9 mouse cellular contexts compared by ENCODE assay signal in the genomic region with DNA sequence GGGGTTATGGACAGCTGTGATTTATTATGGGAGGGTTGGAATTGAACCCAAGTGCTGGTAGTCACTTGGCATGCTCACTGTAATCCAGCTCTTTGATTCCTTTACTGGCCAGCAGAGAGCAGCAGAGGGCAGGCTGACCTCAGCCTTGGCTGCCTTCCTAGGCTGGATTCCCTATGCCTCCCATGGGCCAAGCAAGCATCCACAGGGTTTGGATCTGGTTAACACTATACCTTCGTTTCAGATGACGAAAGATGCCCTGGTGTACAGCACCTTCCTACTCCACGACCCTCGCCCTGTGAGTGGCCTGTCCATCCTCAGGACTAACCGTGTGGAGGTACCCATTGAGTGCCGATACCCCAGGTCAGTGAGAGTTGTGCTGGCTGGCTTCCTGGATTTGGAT. TPM values are rescaled to one million over a fixed set of nuclear protein-coding genes. Genes with fewer than 3 reads are reported as not detected.
A peak's percentile ranks its signal among the peaks of the same experiment; 100 is the strongest.
DNase-seq lines count a peak whose midpoint lies in the region; ATAC-seq lines count a peak whose summit lies in the region.
"Had no signal": no experiment of that assay in that cellular context is flagged by ENCODE, and none has a peak within 500 bp of the region (broad histone marks: within the 10 kb centered on the region; RNA-seq: fewer than 3 reads in every experiment).

No protein-coding gene starts in this region.

- 38% methylated on average over 6 of the region's 6 CpGs for WGBS in neural tube, embryonic 15.5 days
- WGBS in neural tube, embryonic 11.5 days, result 39% methylated on average over 6 of the region's 6 CpGs

- H3K27me3 ChIP-seq in neural tube, embryonic 15.5 days (replicated peaks), result 0 out of 2 replicates have a peak, but pooled peaks cover 3% of the 10 kb centered on the region
- no peaks in the 10 kb centered on the region for H3K27me3 ChIP-seq in neural tube, embryonic 11.5 days (ENCODE audit: control insufficient read depth, insufficient read depth, low read length)

- peak; percentile 66 for DNase-seq in neural tube, embryonic 10.5 days (ENCODE audit: extremely low spot score, low spot score)
- DNase-seq in NIH3T3 (ENCODE audit: low read depth), result peak; percentile 94
- DNase-seq in cerebellum, adult 9-11 months, result peak; percentile 69
- peak; percentile 73 for DNase-seq in heart, adult 8-10 months (ENCODE audit: low spot score)
- DNase-seq in kidney, postnatal 14 days, result peak; percentile 68
- peak; percentile 75 for DNase-seq in neural tube, embryonic 11.5 days (ENCODE audit: low spot score)

- H3K4me3 ChIP-seq in neural tube, embryonic 15.5 days (replicated peaks), result no peak overlapping the region
- H3K4me3 ChIP-seq in neural tube, embryonic 11.5 days (ENCODE audit: low read depth, low read length), result no peak overlapping the region

- H3K9ac ChIP-seq in neural tube, embryonic 15.5 days (replicated peaks), result no peak overlapping the region
- no peak overlapping the region for H3K9ac ChIP-seq in neural tube, embryonic 11.5 days (ENCODE audit: low read length)

- no peaks in the 10 kb centered on the region for H3K4me1 ChIP-seq in neural tube, embryonic 15.5 days
- no peaks in the 10 kb centered on the region for H3K4me1 ChIP-seq in neural tube, embryonic 11.5 days (ENCODE audit: control insufficient read depth, insufficient read depth, low read length)

- H3K36me3 ChIP-seq in neural tube, embryonic 15.5 days, result no peaks in the 10 kb centered on the region
- no peaks in the 10 kb centered on the region for H3K36me3 ChIP-seq in neural tube, embryonic 11.5 days (ENCODE audit: control insufficient read depth, insufficient read depth, low read length)

- H3K4me2 ChIP-seq in neural tube, embryonic 15.5 days, result no peak overlapping the region
- no peak overlapping the region for H3K4me2 ChIP-seq in neural tube, embryonic 11.5 days (ENCODE audit: low read depth)

- no peak for ATAC-seq in neural tube, embryonic 15.5 days (ENCODE audit: low FRiP score)
- ATAC-seq in neural tube, embryonic 11.5 days (ENCODE audit: insufficient read depth, low FRiP score, low TSS enrichment), result no peak
- no peak for ATAC-seq in frontal cortex, adult (ENCODE audit: low TSS enrichment)

- no peak overlapping the region for H3K27ac ChIP-seq in neural tube, embryonic 15.5 days (replicated peaks)
- no peak overlapping the region for H3K27ac ChIP-seq in neural tube, embryonic 11.5 days (ENCODE audit: low read depth, low read length)

- H3K9me3 ChIP-seq in neural tube, embryonic 15.5 days (replicated peaks), result no peaks in the 10 kb centered on the region
- no peaks in the 10 kb centered on the region for H3K9me3 ChIP-seq in neural tube, embryonic 11.5 days (ENCODE audit: control insufficient read depth, low read length)

RNA-seq across cellular contexts. Expression of gene Zp3, which starts 2.5 kb away (rescaled TPM):
- 0.14 and 0.27 TPM in 2 replicates for polyA plus RNA-seq in neural tube, embryonic 15.5 days (2015; fragmentation: Nextera tagmentation; extraction: Ambion mirVana)
- not detected for total RNA-seq in heart, adult 8-10 months (2022)
- polyA plus RNA-seq in neural tube, embryonic 11.5 days (2014; fragmentation: Nextera tagmentation; extraction: Ambion mirVana), result not detected in 2 replicates
- total RNA-seq: gastrocnemius, adult 8-10 months had no signal

RNA-seq across cellular contexts. Expression of gene Ssc4d, which starts 8.1 kb away (rescaled TPM):
- 1.6 and 1.8 TPM in 2 replicates for polyA plus RNA-seq in neural tube, embryonic 15.5 days (2015; fragmentation: Nextera tagmentation; extraction: Ambion mirVana)
- total RNA-seq in heart, adult 8-10 months (2022), result under 1 TPM in 3 of 4 experiments, not detected in 1; 0.44 to 0.53 (median 0.46) TPM
- 1.8 TPM in 2 replicates for polyA plus RNA-seq in neural tube, embryonic 11.5 days (2014; fragmentation: Nextera tagmentation; extraction: Ambion mirVana)

RNA-seq across cellular contexts. Expression of gene Dtx2, which starts 12.2 kb away (rescaled TPM):
- 22.5 and 25.2 TPM in 2 replicates for polyA plus RNA-seq in neural tube, embryonic 15.5 days (2015; fragmentation: Nextera tagmentation; extraction: Ambion mirVana)
- total RNA-seq in heart, adult 8-10 months (2022), result 1 to 10 TPM; 6.0 to 7.3 (median 6.8) TPM
- polyA plus RNA-seq in neural tube, embryonic 11.5 days (2014; fragmentation: Nextera tagmentation; extraction: Ambion mirVana), result 31.4 and 31.8 TPM in 2 replicates

RNA-seq across cellular contexts. Expression of gene Ywhag, which starts 48.0 kb away (rescaled TPM):
- 776 and 868 TPM in 2 replicates for polyA plus RNA-seq in neural tube, embryonic 15.5 days (2015; fragmentation: Nextera tagmentation; extraction: Ambion mirVana)
- total RNA-seq in heart, adult 8-10 months (2022), result 100 to 1,000 TPM; 265 to 313 (median 289) TPM
- polyA plus RNA-seq in neural tube, embryonic 11.5 days (2014; fragmentation: Nextera tagmentation; extraction: Ambion mirVana), result 191 and 196 TPM in 2 replicates

RNA-seq across cellular contexts. Expression of gene Upk3b, which starts 55.9 kb away (rescaled TPM):
- 1.1 and 3.7 TPM in 2 replicates for polyA plus RNA-seq in neural tube, embryonic 15.5 days (2015; fragmentation: Nextera tagmentation; extraction: Ambion mirVana)
- 10 to 100 TPM; 13.3 to 26.7 (median 18.2) TPM for total RNA-seq in heart, adult 8-10 months (2022)
- 0.31 and 0.47 TPM in 2 replicates for polyA plus RNA-seq in neural tube, embryonic 11.5 days (2014; fragmentation: Nextera tagmentation; extraction: Ambion mirVana)
- total RNA-seq: gastrocnemius, adult 8-10 months had no signal
